Mouse (Mus musculus) MEL (cell line): Measurements from ENCODE around the gene Gm9999. TPM values are rescaled to one million over a fixed set of nuclear protein-coding genes. Genes with fewer than 3 reads are reported as not detected.

ENCODE experiments used
- DNase-seq: peaks from one replicate; pipeline ENCODE4 v3.0.0; 2011; ENCODE audit warnings: low read depth, low spot score
- H3K27ac ChIP-seq: 2 replicates; pipeline ENCODE4 v1.5.1; 2012; ENCODE audit warnings: low read depth, mild to moderate bottlenecking, control low read depth, low read length, moderate library complexity; ENCODE audit not compliant: control insufficient read depth
- H3K27me3 ChIP-seq, 2 experiments: fragments of 150-350 bp in 1 of 2; sonication (generic) in 1 of 2; 2 replicates each; pipeline ENCODE4 v1.6.1; 2012; ENCODE audit warnings: low read length in 2 of 2, mild to moderate bottlenecking in 2 of 2, improper control_type of control experiment in 1 of 2, moderate library complexity in 1 of 2; ENCODE audit not compliant: insufficient read depth in 2 of 2, control insufficient read depth in 1 of 2
- H3K36me3 ChIP-seq, 2 experiments: 2 replicates each; pipeline ENCODE4 v1.6.1; 2012 to 2014; ENCODE audit warnings: low read length in 2 of 2, improper control_type of control experiment in 1 of 2, inconsistent platforms in 1 of 2, mild to moderate bottlenecking in 1 of 2; ENCODE audit not compliant: insufficient read depth in 2 of 2, control insufficient read depth in 1 of 2
- H3K4me1 ChIP-seq, 2 experiments: fragments of 150-350 bp in 1 of 2; sonication (generic) in 1 of 2; 2 replicates each; pipeline ENCODE4 v1.6.1; 2012; ENCODE audit warnings: low read length in 2 of 2, improper control_type of control experiment in 1 of 2, mild to moderate bottlenecking in 1 of 2; ENCODE audit not compliant: insufficient read depth in 2 of 2, control insufficient read depth in 1 of 2
- H3K4me3 ChIP-seq, 2 experiments: fragments of 150-350 bp in 1 of 2; sonication (generic) in 1 of 2; 2 replicates each; pipeline ENCODE4 v1.5.1; 2012; ENCODE audit warnings: low read depth in 2 of 2, low read length in 2 of 2, mild to moderate bottlenecking in 2 of 2, moderate library complexity in 2 of 2, control low read depth in 1 of 2, improper control_type of control experiment in 1 of 2; ENCODE audit not compliant: control insufficient read depth in 1 of 2, insufficient read depth in 1 of 2
- H3K79me2 ChIP-seq: 2 replicates; pipeline ENCODE4 v1.6.1; 2012; ENCODE audit warnings: mild to moderate bottlenecking, low read length, moderate library complexity; ENCODE audit not compliant: control insufficient read depth, poor library complexity, insufficient read depth
- H3K9ac ChIP-seq: 2 replicates; pipeline ENCODE4 v1.6.1; 2012; ENCODE audit warnings: low read depth, mild to moderate bottlenecking, control low read depth, low read length, moderate library complexity; ENCODE audit not compliant: control insufficient read depth, poor library complexity, severe bottlenecking
- H3K9me3 ChIP-seq: fragments of 150-350 bp; sonication (generic); replicated peaks from 2 replicates; pipeline ENCODE4 v1.6.1; 2012; ENCODE audit warnings: mild to moderate bottlenecking, low read length, improper control_type of control experiment, moderate library complexity; ENCODE audit not compliant: insufficient read depth
- ELF1 ChIP-seq: IDR thresholded peaks from 2 replicates; pipeline ENCODE4 v1.6.1; 2014; ENCODE audit warnings: low read depth, mild to moderate bottlenecking, inconsistent platforms, low read length, improper control_type of control experiment, moderate library complexity
- ETS1 ChIP-seq: IDR thresholded peaks from 2 replicates; pipeline ENCODE4 v1.6.1; 2012; ENCODE audit warnings: low read depth, mild to moderate bottlenecking, inconsistent platforms, low read length, improper control_type of control experiment, moderate library complexity
- GABPA ChIP-seq: IDR thresholded peaks from 2 replicates; pipeline ENCODE4 v1.6.1; 2012; ENCODE audit warnings: low read depth, mild to moderate bottlenecking, inconsistent platforms, low read length, improper control_type of control experiment, moderate library complexity
- HCFC1 ChIP-seq: IDR thresholded peaks from 2 replicates; pipeline ENCODE4 v1.6.1; 2012; ENCODE audit warnings: low read depth, mild to moderate bottlenecking, inconsistent platforms, low read length, improper control_type of control experiment, moderate library complexity
- KAT2A ChIP-seq: conservative IDR thresholded peaks from 2 replicates; pipeline ENCODE4 v1.6.1; 2012; ENCODE audit warnings: low read depth, low read length, improper control_type of control experiment, inconsistent platforms
- MAX ChIP-seq: IDR thresholded peaks from 2 replicates; pipeline ENCODE4 v1.6.1; 2011; ENCODE audit warnings: low read length, improper control_type of control experiment
- MAZ ChIP-seq: IDR thresholded peaks from 2 replicates; pipeline ENCODE4 v1.6.1; 2012; ENCODE audit warnings: low read depth, mild to moderate bottlenecking, inconsistent platforms, low read length, improper control_type of control experiment
- MEF2A ChIP-seq: IDR thresholded peaks from 2 replicates; pipeline ENCODE4 v1.6.1; 2014; ENCODE audit warnings: low read depth, mild to moderate bottlenecking, inconsistent platforms, low read length, improper control_type of control experiment; ENCODE audit not compliant: poor library complexity, insufficient replicate concordance, severe bottlenecking; ENCODE audit errors: extremely low read depth
- MXI1 ChIP-seq: IDR thresholded peaks from 2 replicates; pipeline ENCODE4 v1.6.1; 2011; ENCODE audit warnings: mild to moderate bottlenecking, low read depth, low read length, improper control_type of control experiment
- MYB ChIP-seq: IDR thresholded peaks from 2 replicates; pipeline ENCODE4 v1.6.1; 2011; ENCODE audit warnings: mild to moderate bottlenecking, low read depth, low read length, improper control_type of control experiment
- NELFE ChIP-seq: IDR thresholded peaks from 2 replicates; pipeline ENCODE4 v1.6.1; 2011; ENCODE audit warnings: low read depth, low read length, improper control_type of control experiment
- POLR2A ChIP-seq, 2 experiments: IDR thresholded peaks; 2 replicates each; pipeline ENCODE4 v1.6.1; 2011 to 2012; ENCODE audit warnings: low read length in 2 of 2, mild to moderate bottlenecking in 2 of 2, control low read depth in 1 of 2, improper control_type of control experiment in 1 of 2, low read depth in 1 of 2, moderate library complexity in 1 of 2; ENCODE audit not compliant: control insufficient read depth in 1 of 2, insufficient read depth in 1 of 2, poor library complexity in 1 of 2
- POLR2AphosphoS2 ChIP-seq: IDR thresholded peaks from 2 replicates; pipeline ENCODE4 v1.6.1; 2011; ENCODE audit warnings: low read length, improper control_type of control experiment
- RAD21 ChIP-seq: IDR thresholded peaks from 2 replicates; pipeline ENCODE4 v1.6.1; 2011; ENCODE audit warnings: mild to moderate bottlenecking, low read depth, low read length, improper control_type of control experiment
- RCOR1 ChIP-seq: IDR thresholded peaks from 2 replicates; pipeline ENCODE4 v1.6.1; 2012; ENCODE audit warnings: low read depth, mild to moderate bottlenecking, inconsistent platforms, low read length, improper control_type of control experiment
- SIN3A ChIP-seq: IDR thresholded peaks from 2 replicates; pipeline ENCODE4 v1.6.1; 2012; ENCODE audit warnings: low read length, improper control_type of control experiment, inconsistent platforms
- SMC3 ChIP-seq: IDR thresholded peaks from 2 replicates; pipeline ENCODE4 v1.6.1; 2011; ENCODE audit warnings: low read depth, low read length, improper control_type of control experiment
- TCF12 ChIP-seq: IDR thresholded peaks from 2 replicates; pipeline ENCODE4 v1.6.1; 2014; ENCODE audit warnings: low read depth, mild to moderate bottlenecking, inconsistent platforms, low read length, improper control_type of control experiment, moderate library complexity
- USF1 ChIP-seq: IDR thresholded peaks from 2 replicates; pipeline ENCODE4 v1.6.1; 2014; ENCODE audit warnings: low read depth, mild to moderate bottlenecking, inconsistent platforms, low read length, improper control_type of control experiment, moderate library complexity
- USF2 ChIP-seq, 2 experiments: IDR thresholded peaks; 2 replicates each; pipeline ENCODE4 v1.6.1; 2011 to 2012; ENCODE audit warnings: improper control_type of control experiment in 2 of 2, low read length in 2 of 2, borderline replicate concordance in 1 of 2, inconsistent platforms in 1 of 2, low read depth in 1 of 2, mild to moderate bottlenecking in 1 of 2; ENCODE audit not compliant: insufficient read depth in 1 of 2
- ZC3H11A ChIP-seq: IDR thresholded peaks from 2 replicates; pipeline ENCODE4 v1.6.1; 2012; ENCODE audit warnings: low read depth, mild to moderate bottlenecking, inconsistent platforms, low read length, improper control_type of control experiment
- ZMIZ1 ChIP-seq: IDR thresholded peaks from 2 replicates; pipeline ENCODE4 v1.6.1; 2012; ENCODE audit warnings: low read depth, mild to moderate bottlenecking, inconsistent platforms, low read length, improper control_type of control experiment, moderate library complexity
- polyA plus RNA-seq, 2 experiments: library from polyadenylated mRNA; stranded (reverse) in 1 of 2; unstranded in 1 of 2; fragments of >175 nt in 1 of 2; fragments of >200 nt in 1 of 2; gene quantifications; 2 replicates each; pipeline versions ENCODE4 v1.2.1 to v1.2.4; 2012; ENCODE audit warnings: low replicate concordance in 2 of 2, low read depth in 1 of 2; ENCODE audit not compliant: insufficient read length in 2 of 2, insufficient read depth in 1 of 2, missing spikeins in 1 of 2
- total RNA-seq: library from RNA; depleted of rRNA; stranded (reverse); fragments of 300-350 nt; gene quantifications from 2 replicates; pipeline ENCODE4 v1.2.3, GENCODE M21; 2012

The Gm9999 gene
- total and polyA plus RNA-seq, 3 experiments: not detected

GRCm38 (mm10) chr7:46957831-46958691 lies 25.3 kb upstream of the Gm9999 start, which contains the start of gene Uevld:
Gene Uevld (minus strand): TSS chr7:46958527.
- Histone ChIP-seq H3K27ac (no peak within 1 kb of the TSS), H3K79me2 (no peaks in the 10 kb centered on the region), H3K4me1 (peaks cover 17 to 22% of the 10 kb centered on the region in 2 experiments), H3K9me3 (no peaks in the 10 kb centered on the region), H3K9ac (peak within 1 kb of the TSS; percentile 63), H3K36me3 (peaks cover 2 to 23% of the 10 kb centered on the region in 2 experiments; a peak in 3 of 4 replicates), H3K27me3 (no peaks in the 10 kb centered on the region; a peak in 1 of 4 replicates), H3K4me3 (peak within 1 kb of the TSS; percentile 63 to 96)
- TF ChIP-seq NELFE: 0 out of 2 replicates have a peak, but pooled peaks have one; percentile 53
- TF ChIP-seq SIN3A: peak; percentile 91
- TF ChIP-seq ETS1: peak; percentile 39; the same call in 1 of the 2 replicates
- TF ChIP-seq USF2 (IDR thresholded peaks at IDR 0.05; ENCODE audit: borderline replicate concordance in 1 of 2, insufficient read depth in 1 of 2, low read depth in 1 of 2, low read length in 2 of 2): no peak
- peak; percentile 46 to 60; a peak in 1 of 4 replicates for TF ChIP-seq POLR2A (IDR thresholded peaks at IDR 0.05; ENCODE audit: control insufficient read depth in 1 of 2, insufficient read depth in 1 of 2, low read depth in 1 of 2, low read length in 2 of 2, poor library complexity in 1 of 2)
- no peak for TF ChIP-seq MYB
- TF ChIP-seq POLR2AphosphoS2: 0 out of 2 replicates have a peak, but pooled peaks have one; percentile 32
- peak; percentile 51; the same call in 1 of the 2 replicates for TF ChIP-seq MAX
- no peak for TF ChIP-seq RAD21
- TF ChIP-seq HCFC1: peak; percentile 78
- TF ChIP-seq TCF12: 0 out of 2 replicates have a peak, but pooled peaks have one; percentile 30
- no peak for TF ChIP-seq MEF2A
- peak; percentile 53; the same call in 1 of the 2 replicates for TF ChIP-seq ELF1
- TF ChIP-seq MXI1: peak; percentile 86
- TF ChIP-seq MAZ: 0 out of 2 replicates have a peak, but pooled peaks have one; percentile 42
- peak; percentile 94 for DNase-seq

DNA sequence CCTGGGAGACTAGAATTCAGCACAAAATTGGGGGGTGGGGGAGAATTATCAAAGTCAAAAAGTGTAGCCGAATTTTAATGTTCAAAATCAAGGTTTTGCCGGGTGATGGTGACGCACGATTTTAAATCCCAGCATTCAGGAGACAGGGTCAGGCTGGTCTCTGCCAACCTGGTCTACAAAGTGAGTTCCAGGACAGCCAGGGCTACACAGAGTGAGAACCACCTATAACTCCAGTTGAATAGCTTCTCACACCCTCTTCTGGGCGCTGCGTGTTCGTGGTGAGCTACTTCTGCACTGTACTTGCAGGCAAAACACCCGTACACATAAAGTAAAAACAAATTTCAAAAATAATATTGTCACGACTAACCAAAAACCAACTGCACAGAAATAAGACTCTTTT lies 24.5 kb upstream of the Gm9999 start:
- H3K36me3 ChIP-seq: peaks cover 0 to 24% of the 10 kb centered on the region in 2 experiments; a peak in 3 of 4 replicates

More for the DNA sequence above, 24.5 kb upstream of the Gm9999 start:
- Histone ChIP-seq H3K79me2 (no peaks in the 10 kb centered on the region), H3K27ac (no peak overlapping the region), H3K9ac (no peak overlapping the region; the same call in 1 of the 2 replicates), H3K4me3 (peak overlapping the region; percentile 15 to 40; a peak in 2 of 4 replicates), H3K9me3 (no peaks in the 10 kb centered on the region), H3K27me3 (no peaks in the 10 kb centered on the region; a peak in 1 of 4 replicates), H3K4me1 (peaks cover 17 to 26% of the 10 kb centered on the region in 2 experiments)
- DNase-seq: peak; percentile 14
- TF ChIP-seq POLR2AphosphoS2 (no peak), ZC3H11A (no peak), GABPA (no peak), MYB (no peak), RAD21 (no peak), KAT2A (no peak), ETS1 (no peak), RCOR1 (no peak), SMC3 (no peak), TCF12 (no peak), USF1 (no peak), ZMIZ1 (no peak)
